Mouse (Mus musculus) CD4-positive helper T cell, adult 2 months (primary cell): Measurements from ENCODE around the gene AU040320.

ENCODE experiments used
- DNase-seq: peaks from one replicate; pipeline ENCODE4 v3.0.0-alpha.2; 2012; ENCODE audit warnings: low read depth, missing footprints, low spot score

Gene AU040320

DNA sequence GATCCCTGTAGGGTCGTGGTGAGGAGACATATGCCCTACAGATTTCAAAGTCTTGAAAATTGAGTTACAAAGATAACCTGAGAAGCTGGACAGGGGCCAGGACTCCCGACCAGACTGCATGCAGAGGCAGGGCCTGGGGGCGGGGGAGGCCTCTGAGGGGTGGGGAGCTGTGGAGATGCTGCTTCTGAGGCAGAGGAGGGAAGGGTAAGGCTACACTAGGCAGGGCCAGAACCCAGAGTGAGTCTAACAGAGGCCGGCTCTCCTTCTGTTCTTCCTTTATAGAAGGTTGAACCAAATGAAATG lies 97.4 kb downstream of the AU040320 start:
- DNase-seq = no peak

DNA sequence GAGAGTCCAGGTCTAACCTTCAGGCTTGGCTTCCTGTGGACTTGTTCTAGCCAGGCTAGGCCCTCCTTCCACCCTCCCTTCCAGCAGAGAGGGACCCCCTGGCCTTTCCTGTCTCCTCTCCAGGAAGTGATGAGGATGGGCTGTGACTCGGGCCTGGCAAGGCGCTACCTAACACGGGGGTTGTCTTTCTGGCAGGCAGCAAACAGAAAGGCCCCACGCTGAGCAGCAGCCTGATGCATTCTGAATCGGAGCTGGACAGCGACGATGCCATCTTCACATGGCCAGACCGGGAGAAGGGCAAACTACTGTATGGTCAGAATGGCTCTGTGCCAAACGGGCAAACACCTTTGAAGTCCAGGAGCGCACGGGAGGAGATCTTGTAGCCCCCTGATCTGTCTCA lies 99.6 kb downstream of the AU040320 start:
- DNase-seq = no peak

DNA sequence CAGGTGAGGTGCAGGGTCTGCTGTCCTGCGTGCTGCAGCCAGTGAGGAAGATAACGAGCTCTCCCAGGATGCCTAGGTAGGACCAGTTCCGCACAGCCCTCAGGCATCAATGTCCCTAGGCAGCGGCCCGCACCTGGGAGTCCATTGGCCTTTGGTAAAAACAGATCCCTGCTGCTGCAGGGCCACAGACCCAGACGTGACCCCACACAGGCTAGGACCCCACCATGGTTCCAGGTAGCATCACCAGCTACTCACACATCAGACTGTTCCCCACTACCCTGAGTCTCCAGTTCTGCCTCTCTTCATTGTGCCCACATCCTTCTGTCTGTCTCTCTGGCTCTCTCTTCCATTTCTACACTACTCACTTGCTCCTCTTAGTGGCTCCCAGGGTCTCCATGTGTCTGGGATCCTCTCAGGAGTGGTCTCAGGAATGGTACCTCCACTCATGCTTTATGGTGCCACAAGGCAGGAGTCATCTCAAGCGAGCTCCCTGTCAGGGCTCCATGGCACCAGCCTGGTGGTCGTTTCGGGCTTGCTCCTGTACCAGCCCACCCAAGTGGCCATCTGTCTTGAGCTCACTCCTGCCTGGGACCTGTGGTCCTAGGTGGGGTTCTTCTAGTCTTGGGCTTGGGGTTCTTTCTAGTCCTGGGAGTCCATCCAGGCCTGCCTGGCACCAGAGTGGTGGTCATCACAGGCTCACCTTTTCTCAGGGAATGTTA lies 107.1 kb downstream of the AU040320 start:
- DNase-seq = no peak

DNA sequence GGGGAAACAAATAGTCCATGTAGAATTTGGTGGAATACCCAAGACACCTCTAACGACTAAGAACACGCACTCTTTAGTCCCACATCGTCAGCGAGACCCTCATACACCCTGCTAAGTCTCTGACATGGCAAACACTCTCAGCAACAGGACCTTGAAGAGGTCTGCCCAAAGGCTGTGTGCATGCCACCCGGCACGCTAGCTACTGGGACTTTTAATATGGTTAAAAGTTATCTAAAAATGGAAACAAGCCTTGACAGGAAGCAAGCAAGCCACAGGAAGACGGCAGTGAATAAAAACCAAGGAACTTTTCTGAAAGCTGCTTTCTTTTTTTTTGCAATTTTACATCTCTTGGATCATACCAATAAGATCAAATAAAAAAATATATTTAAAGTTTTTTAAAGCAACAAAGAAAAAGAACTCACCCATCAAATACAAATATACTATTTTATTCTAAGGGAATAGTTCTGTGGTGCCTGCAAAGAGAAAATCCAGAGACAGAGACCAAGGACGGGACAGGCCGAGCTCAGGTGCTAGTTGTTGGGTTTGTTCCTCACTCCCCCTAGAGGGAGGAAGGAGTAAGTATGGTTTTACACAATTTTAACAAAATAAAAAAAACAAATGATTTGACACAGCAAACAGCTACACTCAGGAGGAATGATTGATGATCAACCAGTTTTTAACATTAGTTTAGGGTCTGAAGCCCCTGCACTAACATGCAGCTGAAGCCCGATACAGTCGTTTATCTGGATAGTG lies 108.3 kb downstream of the AU040320 start:
- DNase-seq = peak; percentile 39

- no peak for DNase-seq
Measured at GRCm38 (mm10) chr4:126868699-126869098, 115.4 kb downstream of the AU040320 start.

DNA sequence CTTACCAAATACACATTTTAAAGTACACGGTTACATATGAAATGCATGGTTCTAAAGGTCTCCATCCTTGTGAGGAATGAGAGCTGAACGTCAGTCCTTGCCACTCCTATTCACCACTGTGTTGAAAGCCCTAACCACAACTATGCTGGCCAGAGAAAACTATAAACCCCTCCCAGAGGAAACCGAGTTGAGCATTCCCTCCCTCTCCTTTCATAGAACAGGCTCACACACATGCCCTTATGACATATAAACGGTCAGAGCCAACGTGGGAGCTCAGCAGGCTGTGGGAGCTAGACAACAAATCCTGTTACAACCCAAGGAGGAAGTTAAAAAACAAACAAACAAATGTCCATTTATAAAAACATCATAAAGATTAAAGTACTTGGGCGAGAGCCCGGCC lies 119.4 kb downstream of the AU040320 start:
- no peak for DNase-seq

GRCm38 (mm10) chr4:126879560-126880275 lies 126.4 kb downstream of the AU040320 start:
- no peak for DNase-seq

DNA sequence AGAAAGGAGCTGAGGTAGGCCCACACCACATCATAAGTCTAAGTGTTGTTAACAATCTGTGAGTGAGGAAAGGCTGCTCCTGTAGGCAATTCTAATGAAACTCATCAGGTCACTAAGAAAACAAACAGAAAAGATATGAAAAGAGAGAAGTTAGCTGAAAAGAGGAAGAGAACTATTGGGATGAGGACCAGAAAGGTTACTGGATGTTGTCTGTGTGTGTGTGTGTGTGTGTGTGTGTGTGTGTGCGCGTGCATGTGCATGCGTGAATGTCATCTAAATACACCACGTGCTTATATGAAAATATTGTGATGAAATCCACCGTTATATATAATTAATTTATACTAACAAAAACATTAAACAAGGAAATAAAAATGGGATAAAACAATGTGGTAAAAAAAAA lies 130.3 kb downstream of the AU040320 start:
- DNase-seq = no peak

- DNase-seq = peak; percentile 9
Measured at GRCm38 (mm10) chr4:126885953-126886352, 132.6 kb downstream of the AU040320 start.

DNA sequence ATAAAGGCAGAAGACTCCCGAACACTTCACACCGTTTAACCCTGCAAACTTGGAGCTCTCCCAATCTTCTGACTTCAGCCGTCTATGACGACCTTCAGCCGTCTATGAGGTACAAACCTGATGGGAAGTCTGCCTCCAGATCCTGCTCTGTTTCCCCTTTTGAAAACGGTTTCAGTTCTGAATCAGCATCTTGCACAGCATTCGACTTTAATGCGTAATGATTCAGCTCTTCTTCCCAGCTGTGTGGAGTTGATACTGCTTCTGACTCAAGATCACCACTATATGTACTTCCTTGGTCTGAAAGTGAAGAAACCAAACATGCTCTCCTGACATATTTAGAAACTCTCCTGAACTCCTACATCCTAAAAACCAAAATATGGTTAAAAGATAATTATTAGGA lies 136.5 kb downstream of the AU040320 start:
- no peak for DNase-seq
